In genomic region chr11:106383051-106383790, GRCm38 (mm10) we compare ENCODE assay signal across 14 mouse cellular contexts. TPM values are rescaled to one million over a fixed set of nuclear protein-coding genes. Genes with fewer than 3 reads are reported as not detected.
DNase-seq lines count a peak whose midpoint lies in the region; ATAC-seq and TF ChIP-seq lines count a peak whose summit lies in the region.
"Had no signal": no experiment of that assay in that cellular context is flagged by ENCODE, and none has a peak within 500 bp of the region (broad histone marks: within the 10 kb centered on the region; RNA-seq: fewer than 3 reads in every experiment).

No protein-coding gene starts in this region.

- no peaks in the 10 kb centered on the region for H3K27me3 ChIP-seq in intestine, embryonic 14.5 days (replicated peaks; ENCODE audit: control insufficient read depth, insufficient read depth, low read length)
- no peaks in the 10 kb centered on the region for H3K27me3 ChIP-seq in intestine, postnatal 0 days (replicated peaks; ENCODE audit: control insufficient read depth, insufficient read depth, low read length)
- H3K27me3 ChIP-seq in heart, embryonic 16.5 days (ENCODE audit: control insufficient read depth, insufficient read depth, low read length), result no peaks in the 10 kb centered on the region
- no peaks in the 10 kb centered on the region for H3K27me3 ChIP-seq in stomach, embryonic 16.5 days (ENCODE audit: control insufficient read depth, insufficient read depth, low read length)

- ATAC-seq in intestine, embryonic 14.5 days (replicated peaks; ENCODE audit: low FRiP score, low TSS enrichment, low read depth), result no peak
- ATAC-seq in intestine, postnatal 0 days, result no peak
- no peak for ATAC-seq in heart, embryonic 16.5 days (replicated peaks; ENCODE audit: extremely low read depth, insufficient read depth, low FRiP score)
- no peak for ATAC-seq in stomach, embryonic 16.5 days (ENCODE audit: insufficient read depth, low FRiP score)
- no peak for ATAC-seq in cerebellum, adult (ENCODE audit: insufficient number of reproducible peaks, low FRiP score, low TSS enrichment)

- H3K9me3 ChIP-seq in intestine, embryonic 14.5 days (ENCODE audit: control insufficient read depth, low read length), result no peaks in the 10 kb centered on the region
- H3K9me3 ChIP-seq in intestine, postnatal 0 days (ENCODE audit: control insufficient read depth), result no peaks in the 10 kb centered on the region
- H3K9me3 ChIP-seq in heart, embryonic 16.5 days (replicated peaks; ENCODE audit: control insufficient read depth, low read length), result no peaks in the 10 kb centered on the region
- H3K9me3 ChIP-seq in stomach, embryonic 16.5 days (replicated peaks; ENCODE audit: control insufficient read depth, low read length), result no peaks in the 10 kb centered on the region

- TF ChIP-seq CTCF in intestine, postnatal 0 days (IDR thresholded peaks at IDR 0.05; ENCODE audit: low read depth), result no peak

- WGBS in intestine, embryonic 14.5 days, result 75% methylated on average over 6 of the region's 6 CpGs
- WGBS in intestine, postnatal 0 days, result 85% methylated on average over 6 of the region's 6 CpGs
- 59% methylated on average over 6 of the region's 6 CpGs for WGBS in heart, embryonic 16.5 days
- 79% methylated on average over 6 of the region's 6 CpGs for WGBS in stomach, embryonic 16.5 days

- H3K9ac ChIP-seq in intestine, embryonic 14.5 days (ENCODE audit: low read length), result no peak overlapping the region
- no peak overlapping the region for H3K9ac ChIP-seq in intestine, postnatal 0 days (ENCODE audit: low read depth, low read length)
- peak overlapping the region; percentile 52 for H3K9ac ChIP-seq in heart, embryonic 16.5 days (ENCODE audit: low read length)
- no peak overlapping the region for H3K9ac ChIP-seq in stomach, embryonic 16.5 days (ENCODE audit: low read length)

- no peaks in the 10 kb centered on the region for H3K4me1 ChIP-seq in intestine, embryonic 14.5 days (replicated peaks; ENCODE audit: control insufficient read depth, insufficient read depth, low read length)
- no peaks in the 10 kb centered on the region for H3K4me1 ChIP-seq in intestine, postnatal 0 days (replicated peaks; ENCODE audit: control insufficient read depth, insufficient read depth, low read length)
- H3K4me1 ChIP-seq in heart, embryonic 16.5 days (ENCODE audit: control insufficient read depth, insufficient read depth, low read length), result peaks cover 7% of the 10 kb centered on the region; the same call in 1 of the 2 replicates
- H3K4me1 ChIP-seq in stomach, embryonic 16.5 days (ENCODE audit: control insufficient read depth, insufficient read depth, low read length), result no peaks in the 10 kb centered on the region

- H3K4me3 ChIP-seq in intestine, embryonic 14.5 days (ENCODE audit: low read depth, low read length), result no peak overlapping the region
- H3K4me3 ChIP-seq in intestine, postnatal 0 days (ENCODE audit: low read depth, low read length), result no peak overlapping the region
- H3K4me3 ChIP-seq in heart, embryonic 16.5 days (ENCODE audit: low read length), result no peak overlapping the region
- H3K4me3 ChIP-seq in stomach, embryonic 16.5 days (replicated peaks; ENCODE audit: low read length), result no peak overlapping the region
- H3K4me3 ChIP-seq: left cerebral cortex, adult 2 months had no signal

- no peak overlapping the region for H3K4me2 ChIP-seq in intestine, embryonic 14.5 days (ENCODE audit: low read length)
- H3K4me2 ChIP-seq in intestine, postnatal 0 days (replicated peaks; ENCODE audit: low read depth), result no peak overlapping the region
- H3K4me2 ChIP-seq in heart, embryonic 16.5 days (ENCODE audit: low read depth, low read length), result 0 out of 2 replicates have a peak overlapping the region, but pooled peaks have one; percentile 7
- no peak overlapping the region for H3K4me2 ChIP-seq in stomach, embryonic 16.5 days (ENCODE audit: low read depth, low read length)

- peak overlapping the region; percentile 54; the same call in 1 of the 2 replicates for H3K27ac ChIP-seq in intestine, embryonic 14.5 days (ENCODE audit: low read depth)
- no peak overlapping the region for H3K27ac ChIP-seq in intestine, postnatal 0 days (ENCODE audit: low read depth, low read length)
- peak overlapping the region; percentile 86 for H3K27ac ChIP-seq in heart, embryonic 16.5 days (ENCODE audit: low read length)
- H3K27ac ChIP-seq in stomach, embryonic 16.5 days (ENCODE audit: low read length), result peak overlapping the region; percentile 14; the same call in 1 of the 2 replicates
- H3K27ac ChIP-seq: left cerebral cortex, adult 2 months had no signal

- H3K36me3 ChIP-seq in intestine, embryonic 14.5 days (ENCODE audit: control insufficient read depth, insufficient read depth, low read length), result no peaks in the 10 kb centered on the region
- H3K36me3 ChIP-seq in intestine, postnatal 0 days (ENCODE audit: control insufficient read depth, insufficient read depth), result no peaks in the 10 kb centered on the region
- no peaks in the 10 kb centered on the region for H3K36me3 ChIP-seq in heart, embryonic 16.5 days (ENCODE audit: control insufficient read depth, insufficient read depth)
- H3K36me3 ChIP-seq in stomach, embryonic 16.5 days (ENCODE audit: control insufficient read depth, insufficient read depth, low read length), result no peaks in the 10 kb centered on the region

- no peak for DNase-seq in intestine, embryonic 14.5 days (ENCODE audit: low spot score)
- peak; percentile 29 for DNase-seq in lung, postnatal 36 days
- no peak for DNase-seq in lung, adult 18-20 months
- no peak for DNase-seq in adrenal gland, postnatal 14 days
- DNase-seq: cerebellum, postnatal 25 days; gastrocnemius, postnatal 10 days; right cerebral cortex, adult 18-20 months had no signal

RNA-seq across cellular contexts. Expression of gene Icam2, which starts 4.7 kb away (rescaled TPM):
- polyA plus RNA-seq in intestine, embryonic 14.5 days (2014; fragmentation: Nextera tagmentation; extraction: Ambion mirVana), result 41.6 and 50.5 TPM in 2 replicates
- 14.2 and 15.4 TPM in 2 replicates for polyA plus RNA-seq in intestine, postnatal 0 days (2015; fragmentation: Nextera tagmentation; extraction: Ambion mirVana)
- polyA plus RNA-seq in heart, embryonic 16.5 days (2015; fragmentation: Nextera tagmentation; extraction: Ambion mirVana), result 107 and 109 TPM in 2 replicates
- polyA plus RNA-seq in stomach, embryonic 16.5 days (2015; fragmentation: Nextera tagmentation; extraction: Ambion mirVana), result 39.5 and 40.6 TPM in 2 replicates
- 24.6 and 27.6 TPM in 2 replicates for total RNA-seq in adrenal gland, postnatal 14 days (2021)

RNA-seq across cellular contexts. Expression of gene Prr29, which starts 17.9 kb away (rescaled TPM):
- 0.60 and 0.74 TPM in 2 replicates for polyA plus RNA-seq in intestine, embryonic 14.5 days (2014; fragmentation: Nextera tagmentation; extraction: Ambion mirVana)
- polyA plus RNA-seq in intestine, postnatal 0 days (2015; fragmentation: Nextera tagmentation; extraction: Ambion mirVana), result 0.52 and 0.97 TPM in 2 replicates
- polyA plus RNA-seq in heart, embryonic 16.5 days (2015; fragmentation: Nextera tagmentation; extraction: Ambion mirVana), result 1.00 and 1.0 TPM in 2 replicates
- 0.62 and 0.96 TPM in 2 replicates for polyA plus RNA-seq in stomach, embryonic 16.5 days (2015; fragmentation: Nextera tagmentation; extraction: Ambion mirVana)
- total RNA-seq in adrenal gland, postnatal 14 days (2021), result not detected in 2 replicates
- total RNA-seq: left cerebral cortex, adult 2 months; megakaryocyte progenitor cell, adult 5-6 weeks had no signal
- polyA plus RNA-seq: neural tube, embryonic 11.5 days had no signal

RNA-seq across cellular contexts. Expression of gene Scn4a, which starts 30.1 kb away (rescaled TPM):
- 0.04 TPM in 1 of 2 replicates, not detected in the other for polyA plus RNA-seq in intestine, embryonic 14.5 days (2014; fragmentation: Nextera tagmentation; extraction: Ambion mirVana)
- 0.01 TPM in 1 of 2 replicates, not detected in the other for polyA plus RNA-seq in intestine, postnatal 0 days (2015; fragmentation: Nextera tagmentation; extraction: Ambion mirVana)
- 0.09 and 0.36 TPM in 2 replicates for polyA plus RNA-seq in heart, embryonic 16.5 days (2015; fragmentation: Nextera tagmentation; extraction: Ambion mirVana)
- polyA plus RNA-seq in stomach, embryonic 16.5 days (2015; fragmentation: Nextera tagmentation; extraction: Ambion mirVana), result 0.04 and 0.30 TPM in 2 replicates
- 0.44 and 0.49 TPM in 2 replicates for total RNA-seq in adrenal gland, postnatal 14 days (2021)
- total RNA-seq: left cerebral cortex, adult 2 months; megakaryocyte progenitor cell, adult 5-6 weeks had no signal
